Mouse (Mus musculus) hindbrain, embryonic 11.5 days (tissue): Measurements from ENCODE around the gene Kpna3. TPM values are rescaled to one million over a fixed set of nuclear protein-coding genes. Genes with fewer than 3 reads are reported as not detected.

Experiments
- ATAC-seq: fragments of 200-750 bp; cut with Nextera tagmentation; 2 replicates; pipeline ENCODE4 v1.8.0; 2017; ENCODE audit warnings: mild to moderate bottlenecking, moderate TSS enrichment, moderate library complexity; ENCODE audit not compliant: low FRiP score
- DNase-seq: peaks from one replicate; pipeline ENCODE4 v3.0.0-alpha.2; 2015; ENCODE audit warnings: low spot score
- H3K27ac ChIP-seq: fragments of 300-500 bp; sonication (generic); 2 replicates; pipeline ENCODE4 v1.5.1; 2014; ENCODE audit warnings: mild to moderate bottlenecking, low read depth, low read length
- H3K27me3 ChIP-seq: fragments of 300-500 bp; sonication (generic); 2 replicates; pipeline ENCODE4 v1.6.1; 2014; ENCODE audit warnings: mild to moderate bottlenecking, low read length, moderate library complexity, mixed read lengths; ENCODE audit not compliant: control insufficient read depth, insufficient read depth
- H3K36me3 ChIP-seq: fragments of 300-500 bp; sonication (generic); 2 replicates; pipeline ENCODE4 v1.6.1; 2014; ENCODE audit warnings: mild to moderate bottlenecking, low read length, moderate library complexity, mixed read lengths; ENCODE audit not compliant: control insufficient read depth, insufficient read depth
- H3K4me1 ChIP-seq: fragments of 300-500 bp; sonication (generic); replicated peaks from 2 replicates; pipeline ENCODE4 v1.6.1; 2014; ENCODE audit warnings: low read length, mixed read lengths; ENCODE audit not compliant: control insufficient read depth, insufficient read depth
- H3K4me2 ChIP-seq: fragments of 300-500 bp; sonication (generic); replicated peaks from 2 replicates; pipeline ENCODE4 v1.6.1; 2014; ENCODE audit warnings: mild to moderate bottlenecking, low read depth, low read length
- H3K4me3 ChIP-seq: fragments of 300-500 bp; sonication (generic); 2 replicates; pipeline ENCODE4 v1.5.1; 2014; ENCODE audit warnings: low read depth, low read length
- H3K9ac ChIP-seq: fragments of 300-500 bp; sonication (generic); 2 replicates; pipeline ENCODE4 v1.6.1; 2014; ENCODE audit warnings: low read depth, low read length
- H3K9me3 ChIP-seq: fragments of 300-500 bp; sonication (generic); 2 replicates; pipeline ENCODE4 v1.6.1; 2016; ENCODE audit warnings: low read length; ENCODE audit not compliant: control insufficient read depth
- WGBS: fragments of 180-500 bp; shearing (Covaris S2); extraction: QIAGEN DNeasy Blood & Tissue Kit; methylation state at CpG from one replicate; pipeline ENCODE4 v1.1.7; 2014; 5-methylcytosine and 5-hydroxymethylcytosine counted together
- polyA plus RNA-seq: library from polyadenylated mRNA; unstranded; fragments of >200 nt; fragmentation: Nextera tagmentation; extraction: Ambion mirVana; gene quantifications from 2 replicates; pipeline ENCODE4 v1.2.1, GENCODE M21; 2014

Kpna3 gene
- polyA plus RNA-seq, 1 experiment from 2014 or later: 90.7 TPM

DNA sequence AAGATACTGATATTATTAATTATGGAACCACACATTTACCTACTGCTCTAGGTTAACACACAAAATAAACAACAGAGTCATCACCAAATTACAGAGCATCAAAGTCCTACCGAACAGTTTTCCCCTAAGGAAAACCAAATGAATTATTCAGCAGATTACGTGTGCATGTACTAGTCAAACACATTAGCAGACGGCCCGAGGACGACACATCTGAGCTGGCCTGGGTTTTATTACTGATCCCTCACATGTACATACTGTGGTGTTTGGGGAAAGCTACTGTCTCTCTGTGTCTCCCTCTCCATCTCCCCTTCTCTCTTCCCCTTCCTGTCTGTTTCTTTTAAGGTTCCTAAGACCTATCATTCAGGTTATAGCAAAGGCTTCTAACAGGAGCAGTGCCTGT, 25.5 kb downstream of the Kpna3 start:
- H3K4me1 ChIP-seq: no peaks in the 10 kb centered on the region
- H3K27me3 ChIP-seq: no peaks in the 10 kb centered on the region
- H3K4me2 ChIP-seq: no peak overlapping the region
- no peaks in the 10 kb centered on the region for H3K9me3 ChIP-seq
- DNase-seq: no peak
- ATAC-seq: no peak
- 34% methylated on average over 5 of the region's 5 CpGs for WGBS
- no peak overlapping the region for H3K27ac ChIP-seq
- no peak overlapping the region for H3K4me3 ChIP-seq
- no peak overlapping the region for H3K9ac ChIP-seq
- no peaks in the 10 kb centered on the region for H3K36me3 ChIP-seq

DNA sequence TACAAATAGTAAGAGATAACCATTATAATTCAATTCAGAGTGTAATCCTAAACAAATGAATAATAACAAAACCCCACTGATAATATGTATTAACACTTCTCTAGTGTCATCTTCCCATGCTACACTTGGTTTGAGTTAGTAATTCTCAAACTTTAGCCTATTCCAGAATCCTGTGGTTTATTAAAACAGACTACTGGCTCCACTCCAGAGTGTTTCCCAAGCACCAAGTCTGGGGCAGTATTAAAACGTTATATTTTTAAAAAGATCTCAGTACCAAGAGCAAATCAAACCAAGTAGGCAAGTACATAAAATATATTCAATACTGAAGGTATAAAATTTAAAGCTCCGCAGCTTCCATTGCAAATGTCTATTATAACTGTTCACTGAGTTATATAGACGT, 26.0 kb downstream of the Kpna3 start:
- Histone ChIP-seq H3K4me1 (no peaks in the 10 kb centered on the region), H3K4me2 (no peak overlapping the region), H3K9ac (no peak overlapping the region), H3K9me3 (no peaks in the 10 kb centered on the region), H3K27me3 (no peaks in the 10 kb centered on the region), H3K4me3 (no peak overlapping the region), H3K27ac (no peak overlapping the region), H3K36me3 (no peaks in the 10 kb centered on the region)
- DNase-seq (no peak), ATAC-seq (no peak)
- 82% methylated on average over 3 of the region's 3 CpGs for WGBS

DNA sequence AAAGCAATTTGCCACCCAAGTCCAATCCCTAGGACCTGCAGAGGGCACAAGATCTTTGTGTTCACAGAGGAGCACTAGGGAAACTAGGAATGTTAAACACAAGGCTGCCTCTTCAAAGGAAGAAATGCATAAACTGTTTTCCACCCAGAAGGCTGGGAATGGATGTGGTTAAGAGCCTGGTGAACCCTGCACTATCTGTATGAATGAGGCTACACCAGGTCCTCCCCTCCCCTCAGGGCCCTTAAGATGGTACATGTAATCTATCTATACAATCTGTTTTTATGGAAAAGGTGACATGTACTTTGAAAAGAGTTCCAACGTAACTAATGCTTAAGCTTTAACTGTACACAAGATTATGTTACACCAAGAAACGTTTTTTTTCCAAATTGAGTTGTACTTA, 29.7 kb downstream of the Kpna3 start:
- WGBS: 75% methylated on average over 2 of the region's 2 CpGs
- no peak for ATAC-seq

DNA sequence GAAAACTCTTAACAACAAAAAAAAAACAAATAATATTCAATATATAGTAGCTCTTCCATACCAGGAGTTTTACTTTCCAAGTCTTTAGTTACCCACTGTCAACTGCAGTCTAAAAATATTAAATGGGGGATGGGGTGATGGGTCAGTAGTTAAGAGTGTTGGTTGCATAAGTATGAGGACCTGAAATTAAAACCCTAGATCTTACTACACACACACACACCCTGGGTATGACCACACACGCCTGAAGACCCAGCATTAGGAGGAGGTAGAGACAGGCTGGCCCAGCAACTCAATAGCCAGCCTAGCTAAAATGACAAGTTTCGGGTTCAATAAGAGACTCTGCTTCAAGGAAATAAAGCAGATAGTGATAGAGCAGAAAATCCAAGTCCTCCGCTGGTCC, 32.6 kb downstream of the Kpna3 start:
- Histone ChIP-seq H3K4me2 (no peak overlapping the region), H3K27me3 (no peaks in the 10 kb centered on the region), H3K4me1 (no peaks in the 10 kb centered on the region), H3K27ac (no peak overlapping the region), H3K36me3 (no peaks in the 10 kb centered on the region), H3K4me3 (no peak overlapping the region), H3K9ac (no peak overlapping the region), H3K9me3 (no peaks in the 10 kb centered on the region)
- no peak for DNase-seq
- ATAC-seq: no peak
- 93% methylated on average over 3 of the region's 3 CpGs for WGBS

More for the DNA sequence above, 29.7 kb downstream of the Kpna3 start:
- Histone ChIP-seq H3K36me3 (no peaks in the 10 kb centered on the region), H3K9me3 (no peaks in the 10 kb centered on the region), H3K27ac (no peak overlapping the region), H3K4me2 (no peak overlapping the region), H3K27me3 (no peaks in the 10 kb centered on the region), H3K4me3 (no peak overlapping the region), H3K9ac (no peak overlapping the region), H3K4me1 (no peaks in the 10 kb centered on the region)
- DNase-seq: no peak

DNA sequence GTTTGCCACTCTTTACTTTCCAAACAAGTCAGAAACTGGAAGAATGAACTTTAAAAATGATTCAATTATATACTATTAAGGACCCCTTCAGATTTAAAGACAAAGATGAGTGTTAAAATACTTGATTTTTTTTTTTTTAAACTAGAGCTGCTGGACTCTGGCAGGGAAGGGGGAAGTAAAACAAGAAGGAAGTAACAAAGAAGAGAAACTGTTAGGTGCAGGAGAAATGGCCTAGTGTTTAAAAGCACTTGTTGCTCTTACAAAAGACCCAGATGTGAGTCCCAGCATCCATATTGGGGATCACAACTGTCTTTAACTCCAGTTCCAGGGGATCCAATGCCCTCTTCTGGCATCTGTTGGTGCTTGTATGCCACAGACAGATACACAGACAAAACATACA, 33.9 kb downstream of the Kpna3 start:
- Histone ChIP-seq H3K4me2 (no peak overlapping the region), H3K4me3 (no peak overlapping the region), H3K9me3 (no peaks in the 10 kb centered on the region), H3K27ac (no peak overlapping the region), H3K4me1 (no peaks in the 10 kb centered on the region), H3K36me3 (no peaks in the 10 kb centered on the region), H3K27me3 (no peaks in the 10 kb centered on the region), H3K9ac (no peak overlapping the region)
- no peak for ATAC-seq
- no peak for DNase-seq

DNA sequence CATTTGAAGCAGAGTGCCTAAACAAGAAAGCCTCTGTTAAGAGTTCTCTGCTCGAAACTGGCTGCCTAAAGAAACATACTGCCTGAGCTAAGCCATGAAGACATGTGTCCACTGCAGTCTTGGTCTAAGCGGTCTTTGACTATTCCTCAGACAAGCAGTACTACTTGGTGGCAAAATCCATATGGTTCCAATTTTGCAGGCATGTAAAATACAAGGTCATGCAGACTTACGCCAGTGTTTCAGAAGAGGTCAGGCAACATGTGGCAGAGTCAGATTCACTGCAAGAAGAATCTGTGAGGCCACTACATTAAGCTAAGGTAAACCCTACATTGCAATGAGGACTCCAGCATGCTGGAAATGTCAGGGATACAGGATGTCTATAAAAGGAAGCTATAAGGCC, 34.7 kb downstream of the Kpna3 start:
- WGBS: 73% methylated on average over 3 of the region's 3 CpGs
- Histone ChIP-seq H3K27me3 (no peaks in the 10 kb centered on the region), H3K36me3 (peaks cover 3% of the 10 kb centered on the region; the same call in 1 of the 2 replicates), H3K27ac (no peak overlapping the region), H3K4me3 (no peak overlapping the region), H3K9ac (no peak overlapping the region), H3K9me3 (no peaks in the 10 kb centered on the region), H3K4me2 (no peak overlapping the region), H3K4me1 (no peaks in the 10 kb centered on the region)
- ATAC-seq (no peak), DNase-seq (peak; percentile 11)

DNA sequence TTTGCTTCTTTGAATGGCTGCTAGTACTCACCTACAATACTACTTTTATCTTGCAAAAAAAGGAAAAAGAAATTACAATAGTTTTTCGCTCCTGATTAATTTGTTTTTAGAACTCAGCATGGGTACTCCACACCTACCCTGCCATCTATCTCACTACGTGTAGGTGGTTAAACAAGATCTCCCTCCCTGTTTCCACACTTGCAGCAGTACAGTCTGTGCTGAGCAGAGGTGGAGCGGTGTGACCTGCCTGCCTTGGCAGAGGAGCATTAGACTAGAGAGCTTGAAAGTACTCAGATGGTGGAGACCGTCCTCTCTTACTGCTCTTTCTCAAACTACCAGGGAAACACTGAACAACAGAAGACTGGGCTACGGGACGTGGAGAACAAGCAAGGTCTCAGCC, 44.9 kb downstream of the Kpna3 start:
- Histone ChIP-seq H3K4me2 (no peak overlapping the region), H3K27me3 (no peaks in the 10 kb centered on the region), H3K4me1 (no peaks in the 10 kb centered on the region), H3K4me3 (no peak overlapping the region), H3K36me3 (no peaks in the 10 kb centered on the region), H3K9ac (no peak overlapping the region), H3K9me3 (no peaks in the 10 kb centered on the region), H3K27ac (no peak overlapping the region)
- ATAC-seq: no peak
- WGBS: 87% methylated on average over 6 of the region's 6 CpGs
- no peak for DNase-seq

DNA sequence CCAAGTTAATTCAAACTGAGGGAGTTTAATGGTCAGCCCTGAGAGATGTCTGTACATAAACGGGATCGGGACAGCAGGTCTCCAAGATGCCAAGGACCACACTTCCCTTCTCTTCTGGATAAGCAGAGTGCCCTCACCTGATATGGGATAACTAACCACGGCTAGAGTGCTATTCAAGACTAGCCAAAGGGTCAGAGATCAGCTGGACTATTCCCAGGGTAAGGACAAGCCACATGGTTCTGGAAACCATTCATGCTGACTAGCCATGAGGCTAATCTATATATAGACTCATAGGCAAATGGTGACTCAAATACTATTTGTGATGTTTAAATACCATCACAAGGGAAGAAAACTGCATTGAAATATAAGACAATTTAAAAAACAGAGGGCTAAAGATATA, 49.1 kb downstream of the Kpna3 start:
- H3K4me2 ChIP-seq: no peak overlapping the region
- H3K4me3 ChIP-seq: no peak overlapping the region
- no peaks in the 10 kb centered on the region for H3K36me3 ChIP-seq
- H3K9me3 ChIP-seq: no peaks in the 10 kb centered on the region
- WGBS: 89% methylated on average over 3 of the region's 3 CpGs
- no peaks in the 10 kb centered on the region for H3K27me3 ChIP-seq
- no peak overlapping the region for H3K9ac ChIP-seq
- no peaks in the 10 kb centered on the region for H3K4me1 ChIP-seq
- no peak for DNase-seq
- no peak overlapping the region for H3K27ac ChIP-seq
- ATAC-seq: no peak

DNA sequence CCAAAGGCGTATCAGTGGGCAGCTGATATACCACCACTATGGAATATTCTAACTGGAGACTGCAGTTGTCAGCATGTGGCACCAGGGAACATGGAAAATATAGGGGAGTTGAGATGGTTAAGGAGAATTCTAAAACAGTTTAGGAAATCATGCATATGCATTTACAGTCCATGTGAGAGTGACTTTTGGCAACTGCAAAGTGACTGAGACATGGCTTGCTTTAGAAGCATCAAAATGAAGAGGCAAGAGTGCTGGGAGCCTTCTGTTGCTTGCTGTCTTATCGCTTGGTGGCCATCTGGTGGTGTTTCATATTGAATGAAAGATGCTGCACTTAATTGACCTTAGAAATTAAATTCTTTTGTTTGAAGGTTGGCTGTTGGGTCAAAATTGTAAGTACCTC, 72.4 kb downstream of the Kpna3 start:
- 0 out of 2 replicates have a peak, but pooled peaks cover 4% of the 10 kb centered on the region for H3K36me3 ChIP-seq
- no peaks in the 10 kb centered on the region for H3K4me1 ChIP-seq
- DNase-seq (no peak), ATAC-seq (no peak)
- H3K27me3 ChIP-seq: no peaks in the 10 kb centered on the region
- H3K4me2 ChIP-seq: no peak overlapping the region
- WGBS: 92% methylated on average over 2 of the region's 2 CpGs
- no peak overlapping the region for H3K9ac ChIP-seq
- no peak overlapping the region for H3K4me3 ChIP-seq
- no peaks in the 10 kb centered on the region for H3K9me3 ChIP-seq
- H3K27ac ChIP-seq: no peak overlapping the region
